Mouse (Mus musculus) forebrain, embryonic 16.5 days (tissue): ENCODE measurements around the gene Nradd. TPM values are rescaled to one million over a fixed set of nuclear protein-coding genes. Genes with fewer than 3 reads are reported as not detected.

Source experiments
- microRNA-seq: library from miRNA; unstranded; fragments of <30 nt; microRNA quantifications from one replicate; pipeline ENCODE4, GENCODE M21; 2017
- polyA plus RNA-seq: library from polyadenylated mRNA; unstranded; fragments of >200 nt; fragmentation: Nextera tagmentation; extraction: Ambion mirVana; gene quantifications from 2 replicates; pipeline ENCODE4 v1.2.1, GENCODE M21; 2015

Nradd gene
- polyA plus RNA-seq, 1 experiment from 2014 or later: 29.0 TPM

Small RNA genes within 50 kb of the gene (microRNA-seq; reads per million reads assigned to microRNA genes)
- gene Mir8107: not detected

Other genes starting within 250 kb of the Nradd start
- 21.3 and 27.2 TPM in 2 replicates for gene Ptpn23, start 216.2 kb downstream of the Nradd start, polyA plus RNA-seq
- 0.51 and 1.2 TPM in 2 replicates for gene Ngp, start 204.7 kb downstream of the Nradd start, polyA plus RNA-seq
- gene Klhl18, start 147.8 kb downstream of the Nradd start, polyA plus RNA-seq: 15.2 and 19.3 TPM in 2 replicates
- gene Kif9, start 147.5 kb downstream of the Nradd start, polyA plus RNA-seq: 3.0 TPM in 2 replicates
- gene Setd2, start 91.9 kb downstream of the Nradd start, polyA plus RNA-seq: 34.1 and 41.4 TPM in 2 replicates
- 2.3 and 5.9 TPM in 2 replicates for gene Nbeal2, start 29.7 kb upstream of the Nradd start, polyA plus RNA-seq
- 100 and 113 TPM in 2 replicates for gene Ccdc12, start 32.1 kb upstream of the Nradd start, polyA plus RNA-seq
- 0.39 TPM in 1 of 2 replicates, not detected in the other for gene Myl3, start 117.4 kb upstream of the Nradd start, polyA plus RNA-seq
- gene Pth1r, start 122.7 kb upstream of the Nradd start, polyA plus RNA-seq: 6.4 and 8.4 TPM in 2 replicates
- gene Prss42, start 173.7 kb upstream of the Nradd start, polyA plus RNA-seq: not detected in 2 replicates
- gene Prss44, start 189.5 kb upstream of the Nradd start, polyA plus RNA-seq: not detected in 2 replicates
- gene Prss43, start 202.2 kb upstream of the Nradd start, polyA plus RNA-seq: not detected in 2 replicates
- gene Prss45, start 210.1 kb upstream of the Nradd start, polyA plus RNA-seq: not detected in 2 replicates
- gene Prss46, start 220.1 kb upstream of the Nradd start, polyA plus RNA-seq: not detected in 2 replicates
- gene Prss50, start 233.5 kb upstream of the Nradd start, polyA plus RNA-seq: 0.14 TPM in 1 of 2 replicates, not detected in the other